Mouse (Mus musculus) thymus, adult 2 months (tissue): ENCODE measurements around the gene Tnfsf15.

ENCODE experiments used
- CTCF ChIP-seq: fragments of 200-500 bp; IDR thresholded peaks from 2 replicates; pipeline ENCODE4 v1.5.1; 2012; ENCODE audit warnings: mild to moderate bottlenecking, control low read depth, low read length, moderate library complexity, borderline replicate concordance; ENCODE audit not compliant: control insufficient read depth, poor library complexity, insufficient read depth; ENCODE audit errors: extremely low read depth
- POLR2A ChIP-seq: fragments of 200-500 bp; IDR thresholded peaks from 2 replicates; pipeline ENCODE4 v1.6.1; 2012; ENCODE audit warnings: mild to moderate bottlenecking, low read length, control low read depth, moderate library complexity; ENCODE audit not compliant: control insufficient read depth, poor library complexity, insufficient read depth; ENCODE audit errors: extremely low read depth

DNA sequence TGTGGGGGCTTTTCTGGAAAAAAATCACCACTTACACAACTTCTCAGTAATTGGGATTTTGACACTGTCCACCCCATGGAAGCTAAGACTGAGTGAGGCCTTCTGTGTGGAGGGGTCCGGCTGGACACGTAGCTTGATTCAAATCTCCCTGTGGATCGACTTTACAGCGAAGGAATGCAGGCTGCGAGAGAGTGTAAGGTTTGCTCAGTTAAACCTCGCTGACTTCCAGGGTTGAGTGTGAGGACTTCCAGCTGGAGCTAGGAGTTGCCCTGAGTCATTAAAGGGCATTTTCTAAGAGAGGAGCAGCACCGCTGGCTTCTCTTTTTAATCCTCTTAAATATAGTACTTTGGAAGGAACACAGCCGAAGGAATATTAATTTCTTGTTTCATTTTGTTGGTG is 57.5 kb downstream of the Tnfsf15 start:
- TF ChIP-seq CTCF (no peak), POLR2A (no peak)
